Mouse (Mus musculus): ENCODE results near the gene Dmc1. TPM values are rescaled to one million over a fixed set of nuclear protein-coding genes. Genes with fewer than 3 reads are reported as not detected.

The Dmc1 gene
- polyA plus RNA-seq (2015; fragmentation: Nextera tagmentation; extraction: Ambion mirVana): 2.6 and 2.7 TPM in 2 replicates

DNA sequence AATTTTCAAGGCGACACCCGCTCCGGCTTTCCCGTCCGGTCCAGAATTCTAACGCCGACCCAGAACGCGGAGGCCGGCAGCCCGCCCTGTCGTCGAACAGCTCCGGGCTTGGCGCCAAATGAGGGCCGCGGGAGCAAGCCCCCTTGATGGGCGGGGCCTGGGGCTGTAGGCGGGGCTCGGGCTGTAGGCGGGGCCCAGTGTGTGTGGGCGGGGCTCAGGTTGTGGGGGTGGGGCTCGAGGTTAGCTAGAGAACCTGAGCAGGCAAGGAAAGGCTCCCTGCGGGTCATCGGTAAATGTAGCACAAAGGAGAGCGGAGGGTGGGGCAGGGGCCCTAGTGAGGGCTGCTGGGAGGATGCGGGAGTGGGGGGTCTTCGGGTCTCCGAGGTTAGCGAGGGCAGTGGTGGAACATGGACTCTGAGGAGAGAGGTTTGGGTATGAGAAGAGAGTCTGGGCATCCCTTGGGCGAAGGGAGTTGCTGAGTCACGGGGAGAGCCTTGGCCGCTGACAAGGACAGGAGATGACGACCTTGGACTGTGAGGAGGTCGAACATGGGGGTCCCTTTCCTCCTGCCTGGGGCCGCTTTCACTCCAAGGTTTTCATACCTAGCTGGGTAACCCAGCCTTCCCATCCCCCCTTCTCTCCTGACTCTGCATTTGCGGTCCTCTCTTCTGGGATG lies at the start of gene Dmc1:
Gene Dmc1, minus strand, starts transcription at position 120 of the 676 bp plus-strand sequence.
- Histone ChIP-seq H3K27me3 (0 out of 2 replicates have a peak, but pooled peaks cover 7% of the 10 kb centered on the region), H3K4me1 (peaks cover 10% of the 10 kb centered on the region), H3K9me3 (replicated peaks) (no peaks in the 10 kb centered on the region), H3K4me3 (replicated peaks) (peak within 1 kb of the TSS; percentile 40), H3K36me3 (no peaks in the 10 kb centered on the region), H3K9ac (peak within 1 kb of the TSS; percentile 39), H3K27ac (no peak within 1 kb of the TSS), H3K4me2 (peak within 1 kb of the TSS; percentile 64)
- peak; percentile 40; the same call in 1 of the 2 replicates for ATAC-seq (replicated peaks; ENCODE audit: low FRiP score)
- WGBS: 11% methylated on average over 37 of the region's 37 CpGs

DNA sequence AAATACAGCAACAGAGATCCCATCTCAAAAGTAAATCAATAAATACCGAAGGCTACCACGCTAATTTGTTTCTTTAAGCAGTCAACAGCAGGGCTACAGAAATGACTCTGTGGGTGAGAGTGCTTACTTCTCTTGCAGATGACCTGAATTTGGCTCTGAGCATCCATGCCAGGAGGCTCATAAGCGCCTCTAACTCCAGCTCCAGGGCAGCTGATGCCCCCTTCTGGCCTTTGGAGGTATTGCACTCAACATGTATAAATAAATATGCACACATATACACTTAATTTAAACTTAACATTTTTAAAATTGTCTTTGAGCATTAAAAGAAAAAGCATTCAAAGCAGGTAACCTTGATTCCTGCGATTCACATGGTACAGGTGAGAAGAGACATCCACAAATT lies 46.6 kb upstream of the Dmc1 start:
- Histone ChIP-seq H3K4me2 (no peak overlapping the region), H3K36me3 (peaks cover 5% of the 10 kb centered on the region; the same call in 1 of the 2 replicates), H3K27ac (no peak overlapping the region), H3K9me3 (replicated peaks) (no peaks in the 10 kb centered on the region), H3K4me1 (no peaks in the 10 kb centered on the region), H3K4me3 (replicated peaks) (no peak overlapping the region), H3K27me3 (no peaks in the 10 kb centered on the region), H3K9ac (no peak overlapping the region)
- no peak for ATAC-seq (replicated peaks; ENCODE audit: low FRiP score)
- WGBS: 82% methylated on average over 4 of the region's 4 CpGs

- peaks cover 5% of the 10 kb centered on the region; the same call in 1 of the 2 replicates for H3K36me3 ChIP-seq
Observed at GRCm38 (mm10) chr15:79650569-79650968, 45.7 kb upstream of the Dmc1 start.

DNA sequence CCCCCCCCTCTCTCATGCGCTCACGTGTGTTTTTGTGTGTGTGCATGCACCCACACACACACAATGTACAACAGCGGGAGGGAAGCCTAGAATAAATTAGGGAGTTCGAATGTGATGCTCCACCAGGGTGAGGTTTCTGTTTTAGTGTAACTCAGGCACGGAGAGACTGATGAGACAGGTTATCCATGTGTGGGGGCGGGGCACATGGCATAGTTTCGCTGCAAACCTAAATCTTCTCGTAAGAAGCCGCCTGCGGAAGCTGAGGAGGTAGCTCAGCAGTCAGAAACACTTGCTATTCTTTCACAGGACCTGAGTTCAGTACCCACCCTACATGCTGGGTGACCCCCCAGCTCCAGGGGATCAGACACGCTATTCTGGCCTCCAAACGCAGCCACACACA lies 43.2 kb upstream of the Dmc1 start:
- Histone ChIP-seq H3K4me3 (replicated peaks) (no peak overlapping the region), H3K27me3 (no peaks in the 10 kb centered on the region), H3K4me2 (no peak overlapping the region), H3K9me3 (replicated peaks) (no peaks in the 10 kb centered on the region), H3K9ac (no peak overlapping the region), H3K36me3 (peaks cover 5% of the 10 kb centered on the region; the same call in 1 of the 2 replicates), H3K27ac (no peak overlapping the region), H3K4me1 (no peaks in the 10 kb centered on the region)
- 88% methylated on average over 12 of the region's 12 CpGs for WGBS
- ATAC-seq (replicated peaks; ENCODE audit: low FRiP score): no peak

More at GRCm38 (mm10) chr15:79650569-79650968, 45.7 kb upstream of the Dmc1 start:
- H3K9ac ChIP-seq: no peak overlapping the region
- H3K4me2 ChIP-seq: no peak overlapping the region
- no peak for ATAC-seq (replicated peaks; ENCODE audit: low FRiP score)
- no peak overlapping the region for H3K4me3 ChIP-seq (replicated peaks)
- no peak overlapping the region for H3K27ac ChIP-seq
- no peaks in the 10 kb centered on the region for H3K27me3 ChIP-seq
- no peaks in the 10 kb centered on the region for H3K4me1 ChIP-seq
- no peaks in the 10 kb centered on the region for H3K9me3 ChIP-seq (replicated peaks)

- H3K4me2 ChIP-seq: no peak overlapping the region
- H3K27me3 ChIP-seq: no peaks in the 10 kb centered on the region
- no peak overlapping the region for H3K4me3 ChIP-seq (replicated peaks)
- H3K4me1 ChIP-seq: no peaks in the 10 kb centered on the region
- H3K9me3 ChIP-seq (replicated peaks): no peaks in the 10 kb centered on the region
- H3K36me3 ChIP-seq: peaks cover 10% of the 10 kb centered on the region; the same call in 1 of the 2 replicates
- no peak overlapping the region for H3K27ac ChIP-seq
- H3K9ac ChIP-seq: no peak overlapping the region
- no peak for ATAC-seq (replicated peaks; ENCODE audit: low FRiP score)
- 88% methylated on average over 2 of the region's 2 CpGs for WGBS
Observed at GRCm38 (mm10) chr15:79645483-79645882, 40.6 kb upstream of the Dmc1 start.

DNA sequence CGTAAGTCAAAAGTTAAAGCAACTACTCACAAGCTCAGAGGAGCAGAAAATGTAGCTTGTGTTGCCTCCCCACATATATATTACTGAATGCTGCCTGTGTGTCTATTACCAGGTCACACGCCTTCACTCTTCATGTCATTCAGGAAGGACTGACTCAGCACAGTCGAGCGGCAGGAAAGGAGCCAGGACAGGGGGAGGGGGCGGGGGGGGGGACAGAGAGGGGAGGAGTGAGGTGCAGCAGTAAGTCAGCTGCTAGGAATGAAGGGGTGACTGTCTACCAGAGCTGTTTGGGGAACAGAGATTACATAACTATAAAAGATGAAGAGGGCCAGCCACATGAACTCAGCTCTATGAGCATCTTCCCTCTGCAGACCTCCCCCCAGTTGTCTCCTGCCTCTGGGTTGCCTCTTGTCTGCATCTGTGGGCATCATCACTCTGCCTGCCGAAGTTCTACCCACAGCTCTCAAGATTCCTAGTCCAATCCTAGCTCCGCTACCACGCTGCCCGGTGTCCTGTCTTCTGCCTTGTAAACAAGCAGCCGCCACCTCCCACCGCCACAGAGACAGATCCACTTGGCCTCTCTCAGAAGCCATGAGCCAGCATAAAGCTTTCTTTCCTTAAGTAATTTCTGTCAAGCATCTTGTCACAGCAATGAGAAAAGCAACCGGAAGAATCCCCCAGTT lies 36.4 kb upstream of the Dmc1 start:
- Histone ChIP-seq H3K4me1 (no peaks in the 10 kb centered on the region), H3K9ac (no peak overlapping the region), H3K27me3 (no peaks in the 10 kb centered on the region), H3K4me3 (replicated peaks) (no peak overlapping the region), H3K27ac (no peak overlapping the region), H3K36me3 (peaks cover 12% of the 10 kb centered on the region), H3K4me2 (no peak overlapping the region), H3K9me3 (replicated peaks) (no peaks in the 10 kb centered on the region)
- ATAC-seq (replicated peaks; ENCODE audit: low FRiP score): no peak
- 63% methylated on average over 12 of the region's 12 CpGs for WGBS

DNA sequence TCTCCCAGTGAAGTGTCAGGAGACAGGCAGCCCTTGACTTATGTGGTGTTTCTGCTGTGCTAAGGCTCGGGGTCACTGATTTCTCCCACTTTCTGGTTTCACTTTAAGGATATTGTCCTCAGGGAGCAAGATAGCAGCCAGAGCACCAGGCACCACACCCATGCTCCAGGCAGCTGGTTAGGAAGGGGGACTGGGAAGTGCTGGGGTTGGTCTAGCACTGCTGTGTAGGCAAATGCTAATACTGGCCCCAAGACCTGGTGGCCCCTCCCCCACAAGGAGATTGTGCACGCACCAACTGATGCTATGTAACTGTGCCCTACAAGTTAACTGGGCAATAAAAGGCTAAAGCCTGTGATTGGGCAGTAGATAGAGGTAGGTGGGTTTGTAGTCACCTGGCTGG lies 25.6 kb upstream of the Dmc1 start:
- 41% methylated on average over 2 of the region's 2 CpGs for WGBS
- Histone ChIP-seq H3K36me3 (peaks cover 29% of the 10 kb centered on the region), H3K4me2 (no peak overlapping the region), H3K27ac (no peak overlapping the region), H3K9me3 (replicated peaks) (no peaks in the 10 kb centered on the region), H3K9ac (no peak overlapping the region), H3K4me3 (replicated peaks) (no peak overlapping the region), H3K4me1 (peaks cover 7% of the 10 kb centered on the region; the same call in 1 of the 2 replicates), H3K27me3 (no peaks in the 10 kb centered on the region)
- ATAC-seq (replicated peaks; ENCODE audit: low FRiP score): no peak

GRCm38 (mm10) chr15:79619770-79620414 lies 15.0 kb upstream of the Dmc1 start:
- H3K9me3 ChIP-seq (replicated peaks): no peaks in the 10 kb centered on the region
- H3K4me3 ChIP-seq (replicated peaks): no peak overlapping the region
- no peak overlapping the region for H3K4me2 ChIP-seq
- no peaks in the 10 kb centered on the region for H3K27me3 ChIP-seq
- H3K36me3 ChIP-seq: peaks cover 6% of the 10 kb centered on the region; the same call in 1 of the 2 replicates
- no peak overlapping the region for H3K27ac ChIP-seq
- no peak overlapping the region for H3K9ac ChIP-seq
- no peak for ATAC-seq (replicated peaks; ENCODE audit: low FRiP score)
- H3K4me1 ChIP-seq: no peaks in the 10 kb centered on the region
- 79% methylated on average over 11 of the region's 11 CpGs for WGBS

- H3K27me3 ChIP-seq: no peaks in the 10 kb centered on the region
- no peaks in the 10 kb centered on the region for H3K36me3 ChIP-seq
- no peak for ATAC-seq (replicated peaks; ENCODE audit: low FRiP score)
- no peaks in the 10 kb centered on the region for H3K4me1 ChIP-seq
- 73% methylated on average over 7 of the region's 7 CpGs for WGBS
- H3K27ac ChIP-seq: no peak overlapping the region
- H3K4me2 ChIP-seq: no peak overlapping the region
- no peak overlapping the region for H3K9ac ChIP-seq
- no peaks in the 10 kb centered on the region for H3K9me3 ChIP-seq (replicated peaks)
- H3K4me3 ChIP-seq (replicated peaks): no peak overlapping the region
Observed at GRCm38 (mm10) chr15:79618456-79618855, 13.5 kb upstream of the Dmc1 start.

DNA sequence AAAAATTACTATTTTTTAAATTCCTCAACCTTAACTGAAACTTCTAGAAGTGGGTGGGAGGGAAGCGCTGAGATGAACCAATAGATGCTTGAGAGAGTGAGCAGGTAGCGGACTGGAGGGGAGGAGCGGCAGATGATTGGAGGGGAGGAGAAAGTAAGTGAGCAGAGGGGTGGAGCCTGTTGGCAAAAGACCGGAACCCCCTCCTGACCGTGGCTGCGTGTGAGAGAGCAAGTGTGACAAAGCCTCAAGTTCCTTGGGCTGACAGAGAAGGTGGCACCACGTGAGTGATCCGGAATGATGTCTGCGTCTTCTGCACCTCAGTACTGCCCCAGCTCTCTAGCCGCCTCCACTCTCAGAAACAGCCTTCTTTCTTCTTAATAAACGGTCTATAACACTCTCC lies 12.2 kb upstream of the Dmc1 start:
- 80% methylated on average over 11 of the region's 11 CpGs for WGBS
- Histone ChIP-seq H3K27me3 (no peaks in the 10 kb centered on the region), H3K36me3 (no peaks in the 10 kb centered on the region; the same call in 1 of the 2 replicates), H3K9ac (no peak overlapping the region), H3K4me3 (replicated peaks) (no peak overlapping the region), H3K27ac (no peak overlapping the region), H3K4me2 (no peak overlapping the region), H3K9me3 (replicated peaks) (no peaks in the 10 kb centered on the region), H3K4me1 (no peaks in the 10 kb centered on the region)
- no peak for ATAC-seq (replicated peaks; ENCODE audit: low FRiP score)

DNA sequence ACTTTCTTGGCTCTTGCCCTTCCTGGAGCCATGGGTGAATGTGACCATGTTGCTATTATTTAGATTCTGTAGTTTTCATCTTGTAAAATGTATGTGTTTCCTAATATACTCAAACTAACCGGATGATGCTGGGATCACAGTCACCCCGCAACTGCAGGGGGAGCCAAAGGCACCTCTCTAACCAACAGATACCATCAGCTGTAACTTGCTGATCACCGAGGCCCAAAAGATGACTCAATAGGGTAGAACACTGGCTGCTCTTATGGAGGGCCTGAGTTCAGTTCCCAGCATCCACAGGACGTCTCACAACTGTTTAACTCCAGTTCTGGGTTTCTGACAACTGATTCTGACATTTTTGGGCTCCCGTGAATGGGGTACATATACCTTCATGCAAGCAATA lies 11.8 kb upstream of the Dmc1 start:
- Histone ChIP-seq H3K27me3 (no peaks in the 10 kb centered on the region), H3K9ac (no peak overlapping the region), H3K4me1 (no peaks in the 10 kb centered on the region), H3K27ac (no peak overlapping the region), H3K4me2 (no peak overlapping the region), H3K9me3 (replicated peaks) (no peaks in the 10 kb centered on the region), H3K4me3 (replicated peaks) (no peak overlapping the region), H3K36me3 (no peaks in the 10 kb centered on the region; the same call in 1 of the 2 replicates)
- no peak for ATAC-seq (replicated peaks; ENCODE audit: low FRiP score)
- 85% methylated on average over 5 of the region's 5 CpGs for WGBS

DNA sequence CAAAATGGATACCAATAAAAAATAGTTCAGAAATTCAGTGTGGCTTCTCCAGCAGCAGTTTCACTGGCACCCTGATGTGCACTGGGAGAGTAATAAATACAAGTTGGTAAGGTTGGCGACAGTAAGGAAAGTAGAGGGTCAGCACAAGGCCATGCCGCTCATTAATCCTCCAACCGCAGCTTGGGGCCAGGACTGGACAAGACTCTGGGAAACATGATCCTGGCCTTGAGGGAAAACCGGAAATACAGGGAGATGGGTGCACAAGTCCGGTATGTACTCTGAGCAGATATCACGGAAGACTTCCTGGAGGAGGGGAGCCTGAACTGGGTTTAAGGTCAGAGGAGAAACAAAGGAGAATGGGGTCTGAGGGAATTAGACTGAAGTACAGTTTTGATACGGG lies 10.6 kb upstream of the Dmc1 start:
- H3K9me3 ChIP-seq (replicated peaks): no peaks in the 10 kb centered on the region
- no peaks in the 10 kb centered on the region for H3K27me3 ChIP-seq
- no peaks in the 10 kb centered on the region; the same call in 1 of the 2 replicates for H3K36me3 ChIP-seq
- H3K4me3 ChIP-seq (replicated peaks): no peak overlapping the region
- no peak overlapping the region for H3K4me2 ChIP-seq
- 40% methylated on average over 7 of the region's 7 CpGs for WGBS
- no peak overlapping the region for H3K9ac ChIP-seq
- no peak for ATAC-seq (replicated peaks; ENCODE audit: low FRiP score)
- no peaks in the 10 kb centered on the region for H3K4me1 ChIP-seq
- H3K27ac ChIP-seq: 0 out of 2 replicates have a peak overlapping the region, but pooled peaks have one; percentile 11

All from kidney, embryonic 15.5 days (tissue).